Mouse (Mus musculus): ENCODE results near the gene Nudt14.

DNA sequence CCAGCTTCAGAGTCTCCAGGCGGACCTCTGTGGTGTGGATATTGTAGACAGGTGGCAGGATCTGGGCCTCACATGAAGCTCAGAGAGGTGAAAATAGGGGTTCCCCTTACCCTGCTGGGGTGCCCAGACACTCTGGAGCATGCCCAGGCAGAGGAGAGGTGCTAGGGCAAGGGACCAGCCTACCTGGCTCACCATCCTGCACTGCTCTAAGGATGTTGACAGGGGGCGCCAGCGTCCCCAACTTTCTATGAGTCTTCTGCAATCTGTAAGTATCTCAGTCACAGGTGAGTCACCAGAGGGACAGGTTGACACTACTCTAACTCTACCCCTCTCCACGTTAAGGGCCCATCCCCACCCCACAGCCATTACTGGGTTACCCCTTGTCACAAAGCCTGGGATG lies 5.4 kb upstream of the Nudt14 start:
- TF ChIP-seq CTCF (IDR thresholded peaks at IDR 0.05; ENCODE audit: borderline replicate concordance, control insufficient read depth, extremely low read depth, insufficient read depth, low read length, poor library complexity) (no peak), POLR2A (IDR thresholded peaks at IDR 0.05; ENCODE audit: control insufficient read depth, extremely low read depth, insufficient read depth, low read length, poor library complexity) (no peak)
